Mouse (Mus musculus) limb, embryonic 10.5 days (tissue): ENCODE data around the gene Zfp92. TPM values are rescaled to one million over a fixed set of nuclear protein-coding genes. Genes with fewer than 3 reads are reported as not detected.

Experiments
- polyA plus RNA-seq: library from polyadenylated mRNA; unstranded; fragments of >200 nt; fragmentation: Nextera tagmentation; extraction: Ambion mirVana; gene quantifications from 2 replicates; pipeline ENCODE4 v1.2.1, GENCODE M21; 2016

Zfp92 gene
- polyA plus RNA-seq, 1 experiment from 2014 or later, result 0.24 TPM

Other genes with a start within 250 kb of the Zfp92 start
- not detected in 2 replicates for gene Spin2d, start 234.1 kb upstream of the Zfp92 start, polyA plus RNA-seq
- 9.5 and 11.9 TPM in 2 replicates for gene Xlr3b, start 218.9 kb upstream of the Zfp92 start, polyA plus RNA-seq
- 0.18 and 1.0 TPM in 2 replicates for gene Xlr4b, start 196.8 kb upstream of the Zfp92 start, polyA plus RNA-seq
- 6.4 and 8.2 TPM in 2 replicates for gene F8a, start 182.8 kb upstream of the Zfp92 start, polyA plus RNA-seq
- 0.49 TPM in 1 of 2 replicates, not detected in the other for gene Xlr4c, start 168.0 kb upstream of the Zfp92 start, polyA plus RNA-seq
- gene Xlr3c, start 145.7 kb upstream of the Zfp92 start, polyA plus RNA-seq, result 0.16 and 0.26 TPM in 2 replicates
- gene Xlr5a, start 118.1 kb upstream of the Zfp92 start, polyA plus RNA-seq, result not detected in 2 replicates
- not detected in 2 replicates for gene Xlr5c, start 118.1 kb upstream of the Zfp92 start, polyA plus RNA-seq
- not detected in 2 replicates for gene Gm45015, start 74.3 kb upstream of the Zfp92 start, polyA plus RNA-seq
- gene Zfp275, start 68.5 kb upstream of the Zfp92 start, polyA plus RNA-seq, result 19.9 and 22.6 TPM in 2 replicates
- not detected in 2 replicates for gene Gm18336, start 12.4 kb upstream of the Zfp92 start, polyA plus RNA-seq
- not detected in 2 replicates for gene Trex2, start 24.2 kb downstream of the Zfp92 start, polyA plus RNA-seq
- 98.4 and 102 TPM in 2 replicates for gene Haus7, start 47.9 kb downstream of the Zfp92 start, polyA plus RNA-seq
- 7.9 and 11.5 TPM in 2 replicates for gene Bgn, start 72.5 kb downstream of the Zfp92 start, polyA plus RNA-seq
- 0.05 and 0.06 TPM in 2 replicates for gene Atp2b3, start 92.0 kb downstream of the Zfp92 start, polyA plus RNA-seq
- gene Dusp9, start 228.3 kb downstream of the Zfp92 start, polyA plus RNA-seq, result 113 and 153 TPM in 2 replicates
- gene Pnck, start 249.0 kb downstream of the Zfp92 start, polyA plus RNA-seq, result 3.7 and 7.7 TPM in 2 replicates